Mouse (Mus musculus): Measurements from ENCODE around the gene Fam222a. TPM values are rescaled to one million over a fixed set of nuclear protein-coding genes. Genes with fewer than 3 reads are reported as not detected.
A peak's percentile ranks its signal among the peaks of the same experiment; 100 is the strongest.

The Fam222a gene
- total RNA-seq, 2 experiments from 2014 or later, result 2.4 to 4.2 TPM

DNA sequence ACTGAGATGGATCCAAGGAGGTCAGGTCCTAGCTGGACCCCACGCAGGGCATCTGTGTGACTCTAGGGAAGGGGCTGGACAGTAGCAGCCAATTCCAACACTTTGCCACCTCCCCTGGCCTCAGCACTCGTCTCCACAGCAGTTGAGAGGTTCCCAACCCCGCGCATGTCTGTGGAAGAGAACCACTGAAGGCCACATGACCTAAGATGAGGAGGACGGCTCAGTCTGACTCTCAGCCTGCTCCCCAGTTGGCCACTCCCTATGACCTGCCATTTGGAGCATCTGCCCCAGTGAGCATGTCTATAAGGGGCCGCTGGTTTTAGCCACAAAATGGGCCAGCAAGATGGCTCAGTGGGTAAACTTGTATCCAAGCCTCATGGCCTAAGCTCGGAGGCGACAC lies 34.2 kb downstream of the Fam222a start:
- DNase-seq (ENCODE audit: low spot score), result no peak
- intact Hi-C loops (cut with DNase I), result no loop called here

DNA sequence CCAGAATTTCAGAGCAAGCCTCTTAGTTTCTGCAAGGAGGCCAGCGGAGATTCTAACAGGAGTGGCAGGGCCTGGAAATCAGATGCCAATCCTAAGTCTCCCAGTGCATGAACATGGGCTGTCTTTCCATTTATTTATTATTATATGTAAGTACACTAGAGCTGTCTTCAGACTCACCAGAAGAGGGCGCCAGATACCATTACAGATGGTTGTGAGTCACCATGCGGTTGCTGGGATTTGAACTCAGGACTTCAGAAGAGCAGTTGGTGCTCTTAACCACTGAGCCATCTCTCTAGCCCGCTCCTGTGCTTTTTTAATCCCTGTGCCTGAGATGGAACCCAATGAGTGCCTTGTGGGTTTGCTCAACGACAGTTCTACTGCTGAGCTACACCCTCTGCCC lies 36.2 kb downstream of the Fam222a start:
- no peak for DNase-seq (ENCODE audit: low spot score)
- intact Hi-C loops (cut with DNase I), result no loop called here

DNA sequence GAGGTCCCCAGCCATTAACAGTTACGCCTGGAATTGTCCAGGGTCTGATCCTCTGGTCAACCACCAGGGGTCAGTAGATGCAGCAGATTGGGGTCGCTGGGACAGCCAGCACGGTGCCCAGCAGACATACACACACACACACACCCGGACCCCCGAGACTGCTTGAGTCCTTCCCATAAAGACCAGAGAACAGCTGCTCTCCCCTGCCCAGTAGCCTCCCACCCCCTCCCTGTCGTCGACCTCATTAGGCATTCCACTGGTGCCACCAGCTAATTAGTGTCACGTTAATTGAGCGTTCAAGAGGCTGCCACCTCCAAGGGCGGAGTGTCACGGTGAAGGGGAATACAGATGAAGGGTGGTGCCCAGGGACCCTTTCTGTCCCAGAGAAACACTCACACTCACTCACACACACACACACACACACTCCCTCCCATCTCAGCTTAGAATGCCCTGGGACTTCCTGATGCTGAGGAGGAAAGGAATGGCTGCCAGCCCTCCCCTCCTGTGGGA lies 37.0 kb downstream of the Fam222a start:
- no peak for DNase-seq (ENCODE audit: low spot score)
- intact Hi-C loops (cut with DNase I), result loop anchor here (5.0 kb wide), 1 partner anchor 33 kb away; no protein-coding TSS in a partner anchor

DNA sequence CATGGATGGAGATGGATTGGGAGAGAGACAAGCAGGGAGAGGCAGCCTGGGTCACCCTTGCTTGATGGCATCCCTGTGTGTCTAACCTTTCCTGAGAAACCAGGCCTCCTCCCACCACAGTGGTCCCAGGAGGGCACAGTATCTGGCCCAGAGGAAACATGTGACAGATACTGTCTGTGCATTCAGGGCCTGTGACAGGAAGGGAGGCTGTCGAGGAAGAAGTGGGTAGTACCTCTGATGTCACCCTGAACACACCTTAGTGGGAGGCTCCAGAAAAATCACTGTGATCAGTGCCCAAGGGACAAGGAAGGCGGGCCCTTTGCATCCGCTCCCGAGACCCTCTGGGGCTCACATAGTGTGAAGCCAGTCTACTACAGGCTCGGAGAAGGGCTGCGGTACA lies 38.2 kb downstream of the Fam222a start:
- no peak for DNase-seq (ENCODE audit: low spot score)
- intact Hi-C loops (cut with DNase I), result loop anchor here (5.0 kb wide), 1 partner anchor 34 kb away; no protein-coding TSS in a partner anchor

DNA sequence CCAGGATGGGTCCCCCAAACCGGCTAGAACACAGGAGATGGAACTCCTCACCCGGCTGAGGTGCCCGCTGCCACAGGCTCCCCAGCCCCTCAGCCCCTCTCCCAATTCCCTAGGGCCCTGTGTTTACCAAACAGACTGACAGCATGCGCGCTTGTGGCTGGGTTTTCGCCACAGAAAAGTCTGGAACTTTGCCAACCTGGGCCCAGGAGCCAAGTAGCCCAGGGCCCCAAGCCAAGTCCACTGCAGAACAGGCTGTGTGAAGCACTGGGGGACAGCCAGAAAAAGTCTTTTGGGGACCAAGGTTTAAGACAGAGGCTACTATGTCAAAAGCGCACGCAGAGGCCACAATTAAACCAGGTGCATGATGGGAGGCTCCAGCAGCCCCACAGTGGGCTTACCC lies 39.8 kb downstream of the Fam222a start:
- peak; percentile 49 for DNase-seq (ENCODE audit: low spot score)
- intact Hi-C loops (cut with DNase I), result loop anchor here (2.0 to 5.0 kb wide), 2 partner anchors 35 to 147 kb away; no protein-coding TSS in a partner anchor

DNA sequence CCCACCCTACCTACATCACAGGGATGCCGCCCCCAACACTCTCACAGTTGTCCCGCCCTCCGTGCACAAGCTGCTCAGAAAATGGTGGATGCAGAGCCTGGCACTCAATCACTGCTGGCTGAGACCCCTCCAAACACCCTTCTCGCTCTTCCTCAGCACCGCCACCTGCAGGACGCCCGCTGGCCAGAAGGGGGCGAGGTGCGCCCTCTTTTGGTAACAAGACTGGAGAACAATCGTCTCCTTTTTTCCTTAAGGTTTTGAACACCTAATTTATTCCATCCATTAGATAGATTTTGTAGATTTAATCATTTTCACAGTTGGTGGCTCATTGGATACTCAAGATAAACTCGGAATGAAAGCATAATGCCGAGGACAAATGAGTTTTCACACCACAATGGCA lies 40.7 kb downstream of the Fam222a start:
- intact Hi-C loops (cut with DNase I), result loop anchor here (2.0 to 5.0 kb wide), 2 partner anchors 36 to 148 kb away; no protein-coding TSS in a partner anchor
- DNase-seq (ENCODE audit: low spot score), result peak; percentile 21

DNA sequence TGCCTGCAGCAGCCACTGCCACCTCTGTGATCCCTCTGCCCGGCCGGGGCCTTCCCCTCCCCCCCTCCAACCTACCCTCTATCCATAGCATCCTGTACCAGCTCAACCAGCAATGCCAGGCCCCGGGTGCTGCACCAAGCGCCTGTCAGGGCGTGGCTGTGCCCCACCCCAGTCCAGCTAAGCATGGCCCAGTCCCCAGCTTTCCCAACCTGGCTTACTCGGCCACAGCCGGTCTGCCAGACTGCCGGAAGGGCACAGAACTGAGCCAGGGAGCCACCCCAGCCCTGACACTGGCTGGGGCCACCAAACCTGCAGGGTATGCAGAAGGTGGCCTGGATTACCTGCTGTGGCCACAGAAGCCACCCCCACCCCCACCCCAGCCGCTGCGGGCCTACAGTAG lies 43.4 kb downstream of the Fam222a start:
- no peak for DNase-seq (ENCODE audit: low spot score)
- intact Hi-C loops (cut with DNase I), result no loop called here

DNA sequence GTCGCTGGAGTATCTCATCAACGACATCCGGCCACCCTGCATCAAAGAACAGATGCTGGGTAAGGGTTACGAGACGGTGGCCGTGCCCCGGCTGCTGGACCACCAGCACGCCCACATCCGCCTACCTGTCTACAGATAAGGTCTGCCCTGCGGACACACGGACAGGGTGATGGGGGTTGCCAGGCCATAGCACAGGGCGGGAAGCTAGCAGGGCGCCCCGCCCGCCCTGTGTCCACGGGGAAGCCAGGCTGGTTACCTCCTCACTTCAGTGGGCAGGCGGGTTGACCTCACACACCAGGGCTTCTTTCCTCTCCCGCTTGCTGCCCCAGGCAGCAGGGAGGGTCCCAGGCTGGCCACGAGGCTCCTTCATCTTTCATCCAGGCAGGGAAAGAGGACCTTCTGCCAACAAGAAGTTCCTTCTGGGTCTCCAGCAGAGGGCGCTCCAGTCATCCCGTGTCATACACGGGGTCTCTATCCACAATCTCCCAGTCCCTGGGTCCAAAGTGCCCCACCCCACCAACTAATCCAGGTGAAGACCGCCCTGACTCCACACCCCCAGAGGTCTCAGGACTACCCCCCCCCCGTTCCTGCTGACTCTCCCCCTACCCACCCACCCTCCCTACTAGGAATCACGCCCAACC lies 44.3 kb downstream of the Fam222a start:
- intact Hi-C loops (cut with DNase I), result no loop called here
- DNase-seq (ENCODE audit: low spot score), result no peak

DNA sequence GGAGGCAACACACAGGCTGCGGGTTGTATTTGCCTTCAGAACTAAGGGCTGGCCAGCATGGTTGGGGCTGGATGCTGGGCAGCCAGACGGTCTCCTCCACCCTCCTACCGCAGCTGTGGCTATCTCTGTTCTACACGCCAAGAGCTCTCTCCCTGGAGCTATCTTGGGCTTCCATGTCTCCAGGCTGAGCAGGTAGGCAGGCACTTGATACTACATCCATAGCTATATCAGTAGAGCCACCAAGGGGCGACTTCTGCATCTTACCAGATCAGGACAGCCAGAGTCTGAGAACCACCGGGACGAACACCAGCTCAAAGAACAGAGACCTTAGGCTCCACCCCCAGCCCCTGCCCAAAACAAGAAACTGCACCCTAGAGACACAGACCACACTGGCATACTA lies 47.0 kb downstream of the Fam222a start:
- intact Hi-C loops (cut with DNase I), result no loop called here
- DNase-seq (ENCODE audit: low spot score), result no peak

DNA sequence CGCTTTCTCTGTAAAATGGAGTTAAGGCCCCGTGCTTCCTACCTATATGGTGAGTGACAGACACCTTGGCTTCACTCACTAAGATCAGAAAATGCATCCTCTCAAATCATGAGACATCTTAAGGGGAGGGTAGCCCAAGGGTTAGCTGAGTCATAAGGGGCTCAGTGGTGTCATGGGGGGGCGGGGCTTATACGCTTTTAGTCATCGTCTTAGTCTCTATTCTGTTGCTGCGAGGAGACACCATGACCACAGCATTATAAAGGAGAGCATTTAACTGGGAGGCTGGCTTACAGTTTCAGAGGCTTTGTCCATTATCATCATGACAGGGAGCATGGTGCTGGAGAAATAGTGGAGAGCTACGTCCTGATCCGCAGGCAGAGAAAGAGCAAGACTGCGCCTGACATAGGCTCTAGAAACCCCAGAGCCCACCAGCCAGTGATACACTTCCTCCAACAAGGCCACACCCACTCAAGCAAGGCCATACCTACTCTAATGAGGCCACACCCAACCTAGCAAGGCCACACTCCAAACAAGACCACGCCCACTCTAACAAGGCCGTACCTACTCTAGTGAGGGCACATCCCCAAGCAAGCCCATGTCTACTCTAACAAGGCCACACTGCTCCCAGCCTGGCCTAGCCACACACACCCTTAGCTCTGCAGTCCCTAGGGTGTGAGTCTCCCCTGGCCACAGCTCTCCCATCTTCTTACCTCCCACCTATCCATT lies 48.7 kb downstream of the Fam222a start:
- intact Hi-C loops (cut with DNase I), result no loop called here
- DNase-seq (ENCODE audit: low spot score), result no peak

DNA sequence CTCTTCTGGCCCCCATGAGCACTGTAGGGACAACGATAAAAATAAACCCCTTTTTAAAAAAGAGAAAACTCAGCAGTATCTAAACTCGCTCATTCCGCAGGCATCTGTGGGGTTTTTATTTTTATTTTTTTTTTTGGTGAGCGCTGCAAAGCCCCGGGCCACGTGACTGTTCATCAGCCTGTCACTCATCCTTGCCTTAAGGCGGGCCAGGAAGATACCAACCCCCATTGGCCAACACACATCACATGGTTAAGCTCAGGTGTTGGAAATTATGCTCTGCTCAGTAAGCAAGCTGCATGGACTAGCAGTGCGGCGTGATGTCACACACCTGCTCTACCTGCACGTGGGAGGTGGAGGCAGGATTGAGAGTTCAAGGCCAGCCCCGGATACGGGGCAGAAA lies 50.0 kb downstream of the Fam222a start:
- no peak for DNase-seq (ENCODE audit: low spot score)
- intact Hi-C loops (cut with DNase I), result loop anchor here (2.0 kb wide), 1 partner anchor 157 kb away; no protein-coding TSS in a partner anchor

DNA sequence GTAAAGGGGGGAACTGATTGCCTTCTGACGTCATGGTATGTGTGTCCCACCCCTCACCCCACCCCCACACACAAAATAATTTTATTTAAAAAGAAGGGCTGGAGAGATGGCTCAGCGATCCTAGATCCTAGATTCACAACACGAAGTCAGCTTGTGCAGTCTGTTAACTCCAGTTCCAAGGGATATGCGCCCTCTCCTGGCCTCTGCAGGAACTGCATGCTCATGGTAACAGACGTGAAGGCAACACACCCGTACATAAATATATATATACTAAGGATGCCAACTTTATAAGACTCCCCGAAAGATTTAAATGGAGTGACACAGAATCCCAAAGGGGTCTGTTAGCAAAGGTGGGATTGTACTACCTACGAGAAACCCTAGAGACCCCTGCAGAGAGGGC lies 51.0 kb downstream of the Fam222a start:
- intact Hi-C loops (cut with DNase I), result loop anchor here (2.0 kb wide), 1 partner anchor 158 kb away; no protein-coding TSS in a partner anchor
- no peak for DNase-seq (ENCODE audit: low spot score)

DNA sequence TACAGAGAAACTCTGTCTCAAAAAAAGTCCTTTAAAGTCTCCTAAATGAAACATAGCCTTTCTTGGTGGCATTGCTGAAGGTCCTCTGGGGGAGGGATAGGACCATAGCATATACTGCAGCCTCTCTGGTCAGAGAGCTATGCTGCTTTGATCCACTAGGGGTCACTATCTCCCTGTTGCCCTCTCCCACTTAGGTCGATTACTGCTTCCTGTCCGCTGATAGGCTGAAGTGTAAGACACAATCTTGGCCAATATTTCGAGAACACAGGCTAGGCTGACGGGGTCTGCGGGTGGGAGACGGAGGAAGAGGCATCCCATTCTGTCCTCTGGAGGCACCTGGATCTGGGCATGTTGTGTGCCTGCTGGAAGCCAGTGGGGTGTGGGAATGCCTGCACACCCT lies 52.5 kb downstream of the Fam222a start:
- DNase-seq (ENCODE audit: low spot score), result no peak
- intact Hi-C loops (cut with DNase I), result no loop called here

DNA sequence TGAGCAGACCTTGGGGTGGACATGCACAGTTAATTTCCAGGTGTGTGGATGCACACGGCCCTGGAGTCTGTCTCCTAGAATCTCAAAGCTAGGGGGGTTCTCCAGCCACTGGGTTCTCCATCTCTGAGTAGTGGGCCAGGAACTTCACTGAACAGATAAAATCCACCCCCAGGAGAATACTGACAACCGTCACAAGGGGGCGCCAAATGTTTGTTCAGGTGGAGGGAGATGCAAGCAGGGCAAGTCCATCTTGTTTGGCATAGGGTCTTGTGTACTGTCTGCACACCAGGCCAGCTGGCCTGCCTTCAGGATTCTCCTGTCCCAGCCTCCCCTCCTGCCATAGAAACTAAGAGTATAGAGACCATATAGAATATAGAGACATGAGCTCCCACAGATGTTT lies 57.8 kb downstream of the Fam222a start:
- DNase-seq (ENCODE audit: low spot score), result no peak
- intact Hi-C loops (cut with DNase I), result no loop called here

DNA sequence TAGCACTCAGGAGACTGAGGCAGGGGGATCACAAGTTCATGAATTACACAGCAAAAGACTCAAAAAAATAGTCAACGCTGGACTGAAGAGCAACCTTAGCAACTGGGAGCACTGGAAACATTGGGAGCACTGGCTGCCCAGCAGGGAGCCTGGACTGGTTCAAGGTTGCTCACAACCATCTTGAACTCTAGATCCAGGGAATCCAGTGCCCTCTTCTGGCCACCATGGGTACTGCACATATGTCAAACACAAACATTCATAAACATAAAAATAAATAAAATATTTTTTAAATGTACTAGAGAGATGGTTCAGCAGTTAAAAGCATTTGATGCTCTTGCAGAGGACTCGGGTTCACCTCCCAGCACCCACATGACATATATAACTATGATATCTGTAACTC lies 63.5 kb downstream of the Fam222a start:
- intact Hi-C loops (cut with DNase I), result no loop called here
- DNase-seq (ENCODE audit: low spot score), result no peak

DNA sequence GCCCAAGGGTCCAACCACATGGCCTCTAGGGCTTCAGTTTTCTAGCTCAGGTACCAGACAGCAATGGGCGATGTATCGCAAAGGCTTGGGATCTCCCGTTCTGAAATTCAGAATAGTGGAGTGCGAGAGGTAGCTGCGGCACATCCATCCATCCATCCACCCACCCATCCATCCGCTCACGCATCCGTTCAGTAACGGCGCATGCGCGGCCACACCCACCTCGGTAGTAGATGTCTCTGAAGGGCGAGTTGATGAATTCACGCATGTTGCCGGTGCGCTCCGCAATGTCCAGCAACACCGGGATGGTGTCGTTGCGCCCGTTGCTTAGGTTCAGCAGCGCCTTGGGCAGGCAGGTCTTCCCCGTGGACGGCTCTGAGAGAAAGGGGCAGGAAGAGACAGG lies 68.3 kb downstream of the Fam222a start:
- intact Hi-C loops (cut with DNase I), result no loop called here

DNA sequence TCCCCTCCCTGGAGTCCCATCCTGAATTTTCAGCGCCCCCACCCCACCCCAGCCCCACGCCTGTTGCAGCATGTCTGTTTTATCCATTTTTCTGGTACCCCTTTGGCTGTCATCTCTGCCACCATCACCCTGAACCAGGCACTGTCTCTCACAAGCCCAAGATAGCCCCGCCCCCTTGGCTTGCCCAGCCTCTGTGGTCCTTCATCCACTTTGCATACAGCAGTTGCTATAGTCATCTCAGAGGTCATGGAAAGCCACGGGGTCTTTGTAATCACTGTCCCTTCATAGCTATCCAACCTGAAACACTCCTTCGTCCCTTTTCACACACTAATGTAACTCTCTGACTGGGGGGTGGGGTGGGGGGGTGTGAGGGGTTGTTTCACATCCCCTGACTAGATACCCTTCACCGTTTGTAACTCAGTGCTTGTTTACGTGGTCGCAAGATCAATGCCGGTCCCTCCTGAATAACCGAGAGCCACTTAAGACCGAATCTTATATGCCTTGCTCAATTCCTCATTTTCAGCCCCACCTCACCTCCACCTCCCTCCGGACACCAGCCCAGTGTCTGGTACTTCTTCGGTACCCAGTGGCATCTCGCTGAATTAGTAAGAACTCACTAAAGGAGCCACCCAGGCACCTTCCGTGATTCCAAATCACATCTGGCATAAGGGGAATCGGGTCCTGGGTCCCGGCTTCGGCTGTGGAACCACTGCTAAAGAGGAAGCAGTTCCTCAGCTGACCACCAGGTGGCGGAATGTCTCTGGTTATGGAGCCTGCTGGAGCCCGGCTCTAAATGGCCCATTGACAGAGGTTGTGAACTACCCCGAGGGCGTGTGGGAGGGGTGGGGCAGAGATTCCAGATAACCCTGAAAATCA lies 71.2 kb downstream of the Fam222a start:
- intact Hi-C loops (cut with DNase I), result loop anchor here (1.0 kb wide), 1 partner anchor 28 kb away; no protein-coding TSS in a partner anchor
- peak; percentile 60 for DNase-seq (ENCODE audit: low spot score)

More for the DNA sequence above, 68.3 kb downstream of the Fam222a start:
- DNase-seq (ENCODE audit: low spot score), result no peak

DNA sequence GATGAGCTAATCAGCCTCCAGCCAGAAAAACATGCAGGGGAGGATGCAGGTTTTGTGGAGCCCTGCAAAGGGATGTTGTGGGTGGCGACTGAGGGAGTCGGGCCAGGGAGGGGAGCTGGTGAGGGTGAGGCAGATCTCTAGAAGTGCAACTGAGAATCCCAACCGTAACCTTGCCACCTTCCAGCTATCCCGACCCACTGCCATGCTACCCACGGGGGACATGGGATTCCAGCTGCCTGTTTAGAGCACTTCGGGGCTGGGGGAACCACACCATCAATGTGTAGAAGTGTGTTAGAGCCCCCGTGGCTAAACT lies 71.8 kb downstream of the Fam222a start:
- intact Hi-C loops (cut with DNase I), result loop anchor here (1.0 kb wide), 1 partner anchor 28 kb away; no protein-coding TSS in a partner anchor
- no peak for DNase-seq (ENCODE audit: low spot score)

DNA sequence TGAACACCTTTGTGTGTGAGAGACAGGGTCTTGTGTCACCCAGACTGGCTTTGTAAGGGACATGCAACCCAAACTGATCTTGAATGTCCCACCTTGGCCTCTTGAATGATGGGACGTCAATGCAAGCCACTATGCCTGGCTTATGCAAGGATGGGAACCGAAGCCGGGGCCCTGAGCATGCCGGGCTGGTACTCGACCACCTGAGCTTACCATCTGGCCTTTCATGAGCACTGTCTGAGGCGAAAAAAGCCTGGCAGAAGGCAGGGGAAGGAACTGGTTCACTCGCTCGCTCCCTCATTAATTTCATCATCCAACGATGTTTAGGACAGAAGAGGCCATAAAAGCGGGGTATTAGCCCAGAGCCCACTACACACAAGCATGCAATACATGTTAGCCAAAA lies 73.0 kb downstream of the Fam222a start:
- no peak for DNase-seq (ENCODE audit: low spot score)
- intact Hi-C loops (cut with DNase I), result no loop called here

DNA sequence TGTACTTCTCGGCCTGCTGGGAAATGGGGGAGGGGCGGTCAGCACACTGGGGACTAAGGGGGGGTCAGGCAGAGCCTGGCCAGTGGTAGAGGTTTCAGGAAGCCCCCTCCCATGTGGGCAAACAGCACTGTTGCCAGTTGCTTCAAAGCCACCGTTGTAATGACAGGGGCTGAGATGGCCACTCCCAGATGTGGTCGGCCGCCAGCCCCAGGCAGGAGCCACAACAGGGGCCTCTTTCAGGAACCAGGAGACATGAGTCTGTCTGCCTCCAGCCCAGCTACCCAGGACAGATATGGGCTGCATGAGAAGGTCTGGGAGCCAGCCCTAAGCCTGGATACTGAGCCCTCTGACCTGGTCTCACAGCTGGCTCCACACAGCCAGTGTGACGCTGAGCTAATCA lies 77.1 kb downstream of the Fam222a start:
- intact Hi-C loops (cut with DNase I), result no loop called here

More for the DNA sequence above, 77.1 kb downstream of the Fam222a start:
- no peak for DNase-seq (ENCODE audit: low spot score)
